Mouse (Mus musculus): ENCODE measurements at regions not wholly inside any gene's neighbourhood (a gene's known extent, or its start where the extent isn't known, plus 50 kb on each side); places are given as distances from the start of the nearest gene placed in this dataset.
A peak's percentile ranks its signal among the peaks of the same experiment; 100 is the strongest.

- TF ChIP-seq CTCF (conservative IDR thresholded peaks at IDR 0.05) = no peak
- no peak overlapping the region for H3K27ac ChIP-seq
- DNase-seq (ENCODE audit: low spot score in 2 of 2) = no peak
- H3K4me3 ChIP-seq = no peak overlapping the region
These were observed 89.3 kb upstream of the Ppp2r3a start for GRCm38 (mm10) chr9:101340796-101341465.

- no peak for DNase-seq (ENCODE audit: low spot score in 2 of 2)
- TF ChIP-seq CTCF (conservative IDR thresholded peaks at IDR 0.05) = no peak
- Histone ChIP-seq H3K4me3 (no peak overlapping the region), H3K27ac (no peak overlapping the region)
These were observed 77.6 kb upstream of the Ppp2r3a start for GRCm38 (mm10) chr9:101329032-101329824.

- Histone ChIP-seq H3K27ac (no peak overlapping the region), H3K4me3 (no peak overlapping the region)
- no peak for DNase-seq (ENCODE audit: low spot score in 2 of 2)
- no peak for TF ChIP-seq CTCF (conservative IDR thresholded peaks at IDR 0.05)
These were observed 75.4 kb upstream of the Ppp2r3a start for GRCm38 (mm10) chr9:101326961-101327360.

GRCm38 (mm10) chr9:101314036-101314435, 62.4 kb upstream of the Ppp2r3a start:
- no peak overlapping the region for H3K27ac ChIP-seq
- peak; percentile 88 for TF ChIP-seq CTCF (conservative IDR thresholded peaks at IDR 0.05)
- peak; percentile 42 to 73 for DNase-seq (ENCODE audit: low spot score in 2 of 2)
- H3K4me3 ChIP-seq = no peak overlapping the region

- no peak overlapping the region for H3K4me3 ChIP-seq
- TF ChIP-seq CTCF (conservative IDR thresholded peaks at IDR 0.05) = no peak
These were observed 54.9 kb upstream of the Ppp2r3a start for GRCm38 (mm10) chr9:101306408-101306935.

GRCm38 (mm10) chr9:101305730-101306129, 54.1 kb upstream of the Ppp2r3a start:
- no peak overlapping the region for H3K4me3 ChIP-seq
- no peak overlapping the region for H3K27ac ChIP-seq
- TF ChIP-seq CTCF (conservative IDR thresholded peaks at IDR 0.05) = no peak
- no peak for DNase-seq (ENCODE audit: low spot score in 2 of 2)

More at GRCm38 (mm10) chr9:101306408-101306935, 54.9 kb upstream of the Ppp2r3a start:
- DNase-seq (ENCODE audit: low spot score in 2 of 2) = no peak
- no peak overlapping the region for H3K27ac ChIP-seq
